Mouse (Mus musculus) gastrocnemius, adult 2 months (tissue): ENCODE measurements around the gene Tmem204. TPM values are rescaled to one million over a fixed set of nuclear protein-coding genes. Genes with fewer than 3 reads are reported as not detected.

Experiments used
- DNase-seq: peaks from one replicate; pipeline ENCODE4 v3.0.0; 2022
- H3K27ac ChIP-seq: fragments of 200-600 bp; 2 replicates; pipeline ENCODE4 v1.8.1; 2022; ENCODE audit warnings: mild to moderate bottlenecking
- H3K4me3 ChIP-seq: fragments of 200-600 bp; 2 replicates; pipeline ENCODE4 v1.8.1; 2022; ENCODE audit warnings: mild to moderate bottlenecking, moderate library complexity
- CTCF ChIP-seq: fragments of 200-600 bp; IDR thresholded peaks from 2 replicates; pipeline ENCODE4 v1.8.1; 2022; ENCODE audit warnings: antibody characterized with exemption, mild to moderate bottlenecking, moderate library complexity
- intact Hi-C: fragments of 180-260 bp; cut with DNase I; formaldehyde crosslinking; loops from one replicate; pipeline ENCODE4 v1.15.1; 2025
- total RNA-seq, 2 experiments: library from RNA; stranded (reverse); gene quantifications; 2 replicates each; pipeline ENCODE4 v1.2.3; 2021

Gene Tmem204
- total RNA-seq, 2 experiments from 2014 or later, result 8.3 to 21.5 TPM

DNA sequence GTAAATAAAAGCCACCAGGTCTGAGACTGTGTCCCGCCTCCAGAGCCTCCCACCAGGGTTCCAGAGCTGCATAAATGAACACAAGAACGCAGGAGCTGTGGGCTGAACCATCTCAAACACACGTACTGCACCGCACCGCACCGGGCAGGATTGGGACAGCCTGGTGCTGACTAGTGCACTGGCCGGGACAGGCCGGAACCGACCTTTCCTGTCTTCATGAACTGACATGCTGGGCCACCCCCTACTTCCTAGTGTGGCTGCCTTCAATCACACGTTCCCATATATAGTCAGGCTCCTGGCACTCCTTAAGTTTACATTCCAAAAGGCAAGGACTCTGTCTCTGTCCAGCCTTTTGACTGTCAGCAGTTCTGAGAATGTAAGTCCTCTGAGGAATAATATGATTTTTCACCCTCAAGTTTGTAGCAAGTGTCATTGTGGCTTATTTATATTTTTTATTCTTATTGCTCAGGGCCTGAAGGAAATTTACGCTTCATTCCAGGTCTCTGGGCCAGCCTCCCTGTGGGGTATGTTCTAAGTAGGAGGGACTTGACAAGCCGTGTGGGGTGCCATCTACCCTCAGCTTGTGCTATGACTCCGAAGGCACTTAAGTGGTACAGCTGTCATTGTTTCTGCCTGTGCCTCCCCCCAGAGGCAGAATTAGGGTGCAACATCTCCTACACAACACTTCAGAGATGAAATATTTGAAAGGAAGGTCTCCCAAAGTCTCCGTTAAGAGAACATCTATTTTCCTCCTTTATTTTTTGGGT lies 1.1 kb downstream of the Tmem204 start:
- Histone ChIP-seq H3K4me3 (peak overlapping the region; percentile 72), H3K27ac (peak overlapping the region; percentile 95)
- peak; percentile 50 for TF ChIP-seq CTCF
- intact Hi-C loops, result loop anchor here (2.0 kb wide), 1 partner anchor 141 kb away; no protein-coding TSS in a partner anchor
- DNase-seq, result peak; percentile 32

DNA sequence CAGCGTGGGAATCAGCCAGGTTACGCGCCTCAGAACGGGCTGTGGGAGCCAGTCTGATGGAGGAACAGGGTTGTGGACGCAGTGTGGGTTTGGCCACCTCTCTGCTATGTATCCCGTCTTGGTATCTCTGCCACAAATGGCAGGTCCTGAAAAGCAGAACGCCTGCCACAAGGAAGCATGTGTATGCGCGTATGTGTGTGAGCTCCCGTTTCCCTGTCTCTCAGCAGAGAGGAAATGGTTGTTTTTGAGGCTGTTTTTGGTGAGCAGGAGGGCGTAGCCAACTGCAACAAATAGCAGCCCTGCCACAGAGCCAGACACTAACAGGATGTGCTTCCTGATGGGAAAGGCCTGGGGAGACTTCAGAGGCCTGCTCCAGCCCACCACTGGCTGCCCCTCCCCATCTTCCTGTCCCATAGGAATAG lies 2.4 kb downstream of the Tmem204 start:
- peak; percentile 73 for DNase-seq
- TF ChIP-seq CTCF, result no peak
- Histone ChIP-seq H3K4me3 (peak overlapping the region; percentile 72), H3K27ac (peak overlapping the region; percentile 95)
- intact Hi-C loops, result loop anchor here (2.0 kb wide), 1 partner anchor 14 kb away; no protein-coding TSS in a partner anchor

DNA sequence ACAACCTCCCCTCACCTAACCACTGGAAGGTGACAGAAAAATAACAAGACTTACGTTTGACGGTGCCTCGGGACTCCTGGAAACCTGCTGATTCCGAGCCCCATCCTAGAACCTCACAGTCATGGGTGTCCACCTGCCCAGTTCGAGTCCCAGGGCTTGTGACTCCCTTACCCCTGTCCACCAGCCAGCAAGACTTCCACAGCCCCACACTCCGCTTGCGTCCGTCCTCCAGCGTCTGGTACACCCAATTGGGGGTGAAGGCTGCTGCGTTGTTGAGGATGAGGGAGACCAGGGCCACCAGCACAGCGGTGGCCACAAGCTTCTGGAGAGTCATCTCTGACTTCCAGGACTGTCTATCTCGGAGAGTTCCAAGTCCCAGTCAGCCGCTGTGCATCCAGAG lies 3.2 kb downstream of the Tmem204 start:
- Histone ChIP-seq H3K27ac (peak overlapping the region; percentile 95), H3K4me3 (peak overlapping the region; percentile 72)
- no peak for DNase-seq
- intact Hi-C loops, result loop anchor here (2.0 kb wide), 1 partner anchor 13 kb away; no protein-coding TSS in a partner anchor
- TF ChIP-seq CTCF, result no peak

DNA sequence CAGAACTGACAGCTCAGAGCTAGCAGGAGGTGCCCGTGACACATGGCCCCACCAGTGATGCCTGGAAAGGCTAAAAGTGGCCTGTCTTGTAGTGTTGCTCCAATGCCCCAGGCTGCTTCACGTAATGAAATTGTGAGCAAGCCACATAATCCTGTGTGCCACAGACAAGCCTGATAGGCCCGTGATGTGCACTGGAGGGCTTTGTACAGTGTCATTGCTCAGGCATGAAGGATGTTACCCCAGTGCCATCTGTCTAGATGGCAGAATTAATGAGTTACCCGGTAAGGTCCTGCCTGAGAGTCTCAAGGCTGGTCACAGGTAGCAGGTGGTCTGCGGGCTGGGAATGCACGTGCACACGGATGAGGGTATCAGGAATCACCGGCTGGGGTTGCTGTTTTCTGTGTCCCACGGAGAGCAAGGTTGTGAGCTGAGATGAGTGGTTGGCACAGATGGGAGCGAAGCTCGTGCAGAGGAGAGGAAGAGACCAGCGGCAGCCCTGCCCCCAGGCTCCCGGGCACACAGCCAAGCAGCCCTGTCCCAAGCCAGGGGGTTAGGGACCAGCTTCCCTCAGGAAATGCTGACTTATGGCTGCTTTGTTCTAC lies 5.5 kb downstream of the Tmem204 start:
- DNase-seq, result peak; percentile 81
- peak overlapping the region; percentile 95 for H3K27ac ChIP-seq
- intact Hi-C loops, result no loop called here
- H3K4me3 ChIP-seq, result peak overlapping the region; percentile 72
- TF ChIP-seq CTCF, result no peak

DNA sequence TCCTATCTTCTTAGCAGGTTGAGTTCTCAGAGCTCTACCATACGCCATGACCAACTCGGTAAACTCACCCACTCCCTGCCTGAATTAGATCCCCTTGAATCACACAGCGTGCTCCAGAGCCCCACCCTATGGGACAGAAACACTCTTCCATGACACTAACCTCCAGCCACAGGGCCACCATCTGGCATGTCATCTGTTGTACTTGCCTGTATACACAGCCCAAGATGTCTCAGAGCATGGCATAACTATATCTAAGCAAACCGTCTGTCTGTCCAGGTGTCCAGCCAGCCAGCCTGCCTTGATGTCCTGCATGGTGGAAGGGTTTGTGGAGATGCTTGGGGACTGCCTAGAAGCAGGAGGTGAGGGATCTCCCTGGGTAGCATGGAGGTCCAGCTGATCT lies 6.5 kb downstream of the Tmem204 start:
- intact Hi-C loops, result no loop called here
- Histone ChIP-seq H3K27ac (peak overlapping the region; percentile 95), H3K4me3 (peak overlapping the region; percentile 72)
- no peak for DNase-seq
- TF ChIP-seq CTCF, result no peak

DNA sequence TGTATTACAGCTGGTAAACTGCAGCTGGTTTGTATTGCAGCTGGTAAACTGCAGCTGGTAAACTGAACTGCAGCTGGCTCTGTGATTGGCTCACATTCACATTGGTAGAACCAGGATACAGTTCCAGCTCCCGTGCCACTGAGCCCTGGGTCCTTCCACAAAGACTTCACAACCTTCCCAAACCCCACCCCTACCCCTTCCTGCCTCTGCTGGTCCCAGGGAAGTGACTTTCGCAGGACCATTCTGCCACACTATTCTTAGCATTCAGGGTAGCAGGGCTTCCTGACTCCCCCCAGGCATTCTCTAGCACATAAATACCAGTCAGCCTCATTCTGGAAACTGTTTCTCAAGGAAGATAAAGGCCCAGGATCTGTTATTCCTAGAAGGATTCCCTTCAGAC lies 14.7 kb downstream of the Tmem204 start:
- Histone ChIP-seq H3K4me3 (peak overlapping the region; percentile 57), H3K27ac (peak overlapping the region; percentile 89)
- intact Hi-C loops, result no loop called here
- no peak for DNase-seq
- TF ChIP-seq CTCF, result no peak

DNA sequence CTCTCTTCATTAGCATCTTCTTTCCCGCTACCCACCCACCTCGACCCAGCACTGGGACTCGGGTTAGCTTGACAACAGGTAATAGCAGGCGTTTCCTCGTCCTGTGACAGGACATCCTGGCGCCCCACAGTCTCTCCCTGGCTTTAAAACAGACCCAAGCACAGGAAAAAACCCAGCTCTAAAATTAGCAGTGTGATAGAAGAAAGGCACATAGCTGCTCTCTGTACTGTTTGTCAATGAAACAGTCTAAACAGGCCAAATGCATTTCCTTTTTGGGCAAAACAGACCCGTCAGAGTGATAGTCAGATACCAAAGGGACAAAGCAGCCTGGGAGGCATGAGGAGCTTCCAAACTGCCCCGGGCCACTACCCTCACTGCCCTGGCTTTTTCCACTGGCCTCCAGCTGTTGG lies 15.9 kb downstream of the Tmem204 start:
- DNase-seq, result peak; percentile 39
- no peak for TF ChIP-seq CTCF
- intact Hi-C loops, result loop anchor here (2.0 kb wide), 1 partner anchor 13 kb away; no protein-coding TSS in a partner anchor
- peak overlapping the region; percentile 89 for H3K27ac ChIP-seq
- H3K4me3 ChIP-seq, result peak overlapping the region; percentile 57

DNA sequence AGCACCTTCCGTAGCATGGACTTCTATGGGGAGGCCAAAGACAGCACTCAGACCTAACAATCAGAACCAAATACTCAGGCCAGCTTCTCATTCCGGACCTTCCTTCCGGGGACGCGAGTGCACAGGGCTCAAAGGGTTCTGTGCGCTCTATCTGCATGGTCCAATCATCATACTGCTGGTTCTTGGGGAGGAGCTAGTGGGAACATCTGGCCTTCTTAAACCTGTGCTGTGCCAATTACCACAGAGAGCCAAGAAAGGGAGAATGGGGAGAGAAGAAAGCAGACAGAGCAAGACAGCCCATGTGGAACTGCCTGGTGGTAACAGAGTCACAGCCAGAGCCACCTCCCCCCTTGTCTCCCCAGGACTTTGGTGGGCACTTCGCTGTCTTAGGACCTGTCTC lies 16.8 kb downstream of the Tmem204 start:
- DNase-seq, result peak; percentile 24
- peak overlapping the region; percentile 57 for H3K4me3 ChIP-seq
- TF ChIP-seq CTCF, result no peak
- intact Hi-C loops, result loop anchor here (2.0 kb wide), 1 partner anchor 14 kb away; no protein-coding TSS in a partner anchor
- H3K27ac ChIP-seq, result peak overlapping the region; percentile 89

DNA sequence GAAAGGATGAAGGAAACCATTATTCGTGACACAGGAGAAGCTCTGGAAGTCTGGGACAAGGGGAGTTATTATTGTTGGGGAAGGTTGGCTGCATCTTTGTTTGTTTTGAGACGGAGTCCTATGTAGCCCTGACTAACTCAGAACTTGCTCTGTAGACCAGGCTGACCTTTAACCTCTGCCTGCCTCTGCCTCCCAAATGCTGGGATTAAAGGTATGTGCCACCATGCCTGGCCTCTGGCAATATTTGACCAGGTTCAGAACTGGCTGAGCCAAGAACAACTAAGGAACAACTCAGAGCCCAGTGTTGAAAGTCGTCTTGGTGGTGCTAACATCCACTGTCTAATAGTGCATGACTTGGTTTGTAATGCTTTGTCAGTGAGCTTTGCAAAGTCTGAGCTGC lies 18.2 kb downstream of the Tmem204 start:
- peak overlapping the region; percentile 54 for H3K4me3 ChIP-seq
- no peak for TF ChIP-seq CTCF
- intact Hi-C loops, result no loop called here

DNA sequence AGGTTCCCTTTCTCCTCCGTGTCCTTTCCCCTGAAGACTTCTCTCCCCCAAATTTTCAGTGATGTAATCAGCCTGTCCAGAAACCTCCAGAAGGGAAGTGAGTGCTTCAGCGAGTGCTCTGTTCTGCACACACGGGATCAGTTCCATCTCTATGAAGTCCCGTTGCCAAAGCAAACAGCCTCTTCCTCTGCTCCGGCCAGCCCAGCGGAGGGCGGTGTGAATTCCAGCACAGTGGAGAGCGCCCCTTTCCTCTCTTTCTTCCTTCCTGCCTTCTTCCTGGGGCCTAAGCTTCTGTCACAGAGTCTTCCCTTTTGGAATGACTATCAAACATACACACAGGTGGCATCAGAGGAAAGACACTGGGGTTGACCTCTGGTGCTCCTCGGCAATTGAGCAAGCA lies 19.0 kb downstream of the Tmem204 start:
- intact Hi-C loops, result no loop called here
- DNase-seq, result peak; percentile 74
- Histone ChIP-seq H3K27ac (peak overlapping the region; percentile 89), H3K4me3 (peak overlapping the region; percentile 54)
- TF ChIP-seq CTCF, result peak; percentile 4; the same call in 1 of the 2 replicates

More for the DNA sequence above, 18.2 kb downstream of the Tmem204 start:
- no peak for DNase-seq
- H3K27ac ChIP-seq, result peak overlapping the region; percentile 89

DNA sequence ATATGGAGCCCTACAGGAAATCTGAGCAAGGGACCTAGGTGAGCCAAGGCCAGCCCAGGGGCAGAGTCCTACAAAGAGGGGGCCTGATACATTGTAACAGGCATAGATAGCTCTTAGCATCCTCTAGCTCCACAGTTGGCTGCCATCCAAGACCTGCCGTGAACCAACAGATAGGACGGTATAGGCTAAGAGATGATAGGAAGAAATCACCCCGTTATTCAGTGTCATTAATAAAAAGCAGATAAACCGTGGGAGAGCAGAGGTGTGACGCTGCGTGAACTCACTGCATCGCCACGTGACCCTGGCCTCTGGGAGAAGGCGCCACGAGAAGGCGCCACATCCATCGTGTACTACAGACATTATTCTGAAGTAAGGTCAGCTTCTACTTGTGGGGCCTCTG lies 19.5 kb downstream of the Tmem204 start:
- no peak for TF ChIP-seq CTCF
- H3K4me3 ChIP-seq, result peak overlapping the region; percentile 54
- intact Hi-C loops, result no loop called here
- H3K27ac ChIP-seq, result peak overlapping the region; percentile 89
- DNase-seq, result peak; percentile 31

DNA sequence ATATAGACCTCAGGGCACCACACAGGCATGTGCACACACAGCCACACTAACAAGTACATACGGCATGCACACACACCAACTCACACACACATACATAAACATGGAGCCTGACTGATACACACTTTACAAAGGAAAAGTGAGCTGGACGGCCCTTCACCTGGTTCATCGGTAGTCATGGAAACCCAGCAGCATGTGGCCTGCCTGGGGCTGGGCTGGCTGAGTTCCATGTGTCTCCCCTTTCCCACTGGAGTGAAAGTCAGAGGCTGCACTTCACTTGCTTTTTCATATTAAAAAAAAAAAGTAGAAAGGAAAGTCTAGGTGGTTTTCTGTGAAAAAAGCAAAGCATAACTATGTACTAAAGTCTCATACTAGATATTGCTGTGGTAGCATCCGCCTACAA lies 20.1 kb downstream of the Tmem204 start:
- intact Hi-C loops, result no loop called here
- TF ChIP-seq CTCF, result no peak
- peak overlapping the region; percentile 89 for H3K27ac ChIP-seq

DNA sequence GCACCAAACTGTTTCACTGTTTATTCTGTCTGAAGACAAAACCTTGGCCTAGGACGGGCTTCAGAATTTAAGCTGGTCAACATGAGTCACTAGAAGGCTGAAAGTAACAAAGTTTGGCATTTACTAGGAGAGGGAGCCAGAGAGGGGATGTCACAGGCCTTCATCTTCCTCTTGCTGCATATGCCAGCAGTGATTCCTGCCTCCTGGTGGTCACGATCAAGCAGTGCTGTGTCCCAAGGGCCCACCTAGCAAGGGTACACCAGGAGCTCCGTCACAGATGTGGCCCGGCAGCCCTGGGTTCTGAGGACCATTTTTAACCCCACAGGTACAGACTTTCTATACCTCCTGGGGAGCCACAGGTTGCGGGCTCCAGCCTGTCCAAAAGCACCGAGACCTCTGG lies 26.4 kb downstream of the Tmem204 start:
- Histone ChIP-seq H3K4me3 (no peak overlapping the region), H3K27ac (no peak overlapping the region)
- intact Hi-C loops, result no loop called here
- TF ChIP-seq CTCF, result peak; percentile 21; the same call in 1 of the 2 replicates
- DNase-seq, result no peak

More for the DNA sequence above, 20.1 kb downstream of the Tmem204 start:
- H3K4me3 ChIP-seq, result peak overlapping the region; percentile 54
- DNase-seq, result no peak
